Mouse (Mus musculus) limb, embryonic 14.5 days (tissue): Measurements from ENCODE around the gene Atp1b1. TPM values are rescaled to one million over a fixed set of nuclear protein-coding genes. Genes with fewer than 3 reads are reported as not detected.

Source experiments
- ATAC-seq: fragments of 200-750 bp; cut with Nextera tagmentation; 2 replicates; pipeline ENCODE4 v1.8.0; 2017; ENCODE audit warnings: low read depth, moderate number of reproducible peaks, moderate TSS enrichment; ENCODE audit not compliant: low FRiP score
- DNase-seq: peaks from one replicate; pipeline ENCODE4 v3.0.0-alpha.2; 2015; ENCODE audit warnings: low spot score
- H3K27ac ChIP-seq: fragments of 300-500 bp; sonication (generic); replicated peaks from 2 replicates; pipeline ENCODE4 v1.5.1; 2014; ENCODE audit warnings: low read depth, mild to moderate bottlenecking, low read length, moderate library complexity, mixed read lengths
- H3K27me3 ChIP-seq: fragments of 300-500 bp; sonication (generic); 2 replicates; pipeline ENCODE4 v1.6.1; 2014; ENCODE audit warnings: low read length, mixed read lengths; ENCODE audit not compliant: control insufficient read depth, insufficient read depth
- H3K36me3 ChIP-seq: fragments of 300-500 bp; sonication (generic); 2 replicates; pipeline ENCODE4 v1.6.1; 2014; ENCODE audit warnings: mild to moderate bottlenecking, low read length, moderate library complexity, mixed read lengths; ENCODE audit not compliant: control insufficient read depth, insufficient read depth
- H3K4me1 ChIP-seq: fragments of 300-500 bp; sonication (generic); 2 replicates; pipeline ENCODE4 v1.6.1; 2014; ENCODE audit warnings: antibody characterized with exemption, low read length, mixed read lengths; ENCODE audit not compliant: control insufficient read depth, insufficient read depth
- H3K4me2 ChIP-seq: fragments of 300-500 bp; sonication (generic); replicated peaks from 2 replicates; pipeline ENCODE4 v1.6.1; 2014; ENCODE audit warnings: low read depth, mild to moderate bottlenecking, low read length, moderate library complexity; ENCODE audit not compliant: severe bottlenecking
- H3K4me3 ChIP-seq: fragments of 300-500 bp; sonication (generic); replicated peaks from 2 replicates; pipeline ENCODE4 v1.5.1; 2014; ENCODE audit warnings: low read length
- H3K9ac ChIP-seq: fragments of 300-500 bp; sonication (generic); 2 replicates; pipeline ENCODE4 v1.6.1; 2014; ENCODE audit warnings: mild to moderate bottlenecking, low read depth, low read length, moderate library complexity; ENCODE audit not compliant: severe bottlenecking
- H3K9me3 ChIP-seq: fragments of 300-500 bp; sonication (generic); 2 replicates; pipeline ENCODE4 v1.6.1; 2016; ENCODE audit warnings: low read length; ENCODE audit not compliant: control insufficient read depth
- POLR2A ChIP-seq: fragments of 200-500 bp; IDR thresholded peaks from 2 replicates; pipeline ENCODE4 v1.8.0; 2012; ENCODE audit warnings: inconsistent platforms, mild to moderate bottlenecking, moderate library complexity, borderline replicate concordance; ENCODE audit not compliant: insufficient read depth, insufficient read length; ENCODE audit errors: extremely low read depth
- WGBS: fragments of 180-500 bp; shearing (Covaris S2); extraction: QIAGEN DNeasy Blood & Tissue Kit; methylation state at CpG from one replicate; pipeline ENCODE4 v1.1.7; 2014; 5-methylcytosine and 5-hydroxymethylcytosine counted together
- polyA plus RNA-seq, 2 experiments: library from polyadenylated mRNA; depleted of rRNA in 1 of 2; stranded (reverse) in 1 of 2; unstranded in 1 of 2; fragments of >200 nt; fragmentation: Nextera tagmentation in 1 of 2; extraction: Ambion mirVana in 1 of 2; gene quantifications; 2 replicates each; pipeline versions ENCODE4 v1.2.1 to v1.2.3; 2012 to 2014

The Atp1b1 gene
- polyA plus RNA-seq, 2 experiments, result 11.3 to 12.7 TPM

DNA sequence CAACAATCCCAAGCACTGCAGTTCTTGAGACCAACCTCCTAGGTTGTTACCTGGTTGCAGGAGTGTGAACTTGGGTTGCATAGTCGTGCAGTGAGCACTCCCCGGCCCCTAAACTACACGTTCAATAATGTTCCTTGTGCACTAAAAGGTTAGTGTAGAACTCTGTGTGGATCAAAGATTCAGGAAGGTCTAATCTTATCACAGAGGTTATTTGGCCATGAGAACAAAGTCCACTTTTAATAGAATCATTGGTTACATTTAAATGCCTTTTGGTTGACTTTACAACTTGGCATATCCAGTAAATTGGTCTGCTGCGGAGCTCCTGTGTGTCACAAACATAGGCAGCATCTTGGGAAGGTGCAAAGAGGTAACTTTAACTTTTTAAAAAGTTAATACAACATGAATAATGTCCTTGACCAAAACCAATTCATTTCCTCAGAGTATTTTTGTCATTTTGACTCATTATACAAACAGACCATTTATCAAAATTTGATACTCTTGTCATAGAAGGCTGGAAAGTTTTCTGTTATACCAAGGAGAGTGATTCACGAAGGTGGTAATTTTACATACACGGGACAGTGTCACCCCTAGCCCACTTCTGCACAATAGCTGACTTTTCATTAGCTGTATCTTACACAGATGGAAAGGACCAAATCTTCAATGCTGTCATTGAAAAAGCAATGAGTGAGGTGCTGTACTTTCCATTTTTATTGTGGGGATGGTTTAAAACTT lies 37.4 kb downstream of the Atp1b1 start:
- Histone ChIP-seq H3K27me3 (no peaks in the 10 kb centered on the region), H3K4me2 (no peak overlapping the region), H3K9me3 (no peaks in the 10 kb centered on the region), H3K9ac (no peak overlapping the region), H3K4me3 (no peak overlapping the region), H3K27ac (no peak overlapping the region), H3K4me1 (no peaks in the 10 kb centered on the region), H3K36me3 (no peaks in the 10 kb centered on the region)
- DNase-seq (no peak), ATAC-seq (no peak)
- no peak for TF ChIP-seq POLR2A
- 82% methylated on average over 6 of the region's 6 CpGs for WGBS

DNA sequence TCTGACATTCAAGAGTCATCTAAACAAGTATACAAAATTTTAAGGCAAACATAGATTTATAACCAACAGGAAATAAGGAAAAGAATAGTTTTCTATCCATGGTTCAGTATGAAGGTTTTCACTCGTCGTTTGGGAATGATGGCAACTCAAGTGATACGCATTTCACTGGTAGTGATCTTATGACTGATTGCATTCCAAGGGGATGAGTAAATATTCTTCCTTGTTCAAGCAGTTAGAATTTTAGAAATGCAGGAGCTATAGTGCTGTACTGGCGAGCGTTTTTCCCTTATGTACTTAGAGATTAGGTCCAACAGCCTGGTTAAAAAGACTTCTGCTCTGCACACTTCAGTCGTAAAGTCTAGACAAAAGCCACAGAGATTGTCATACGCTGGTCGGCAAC lies 38.8 kb downstream of the Atp1b1 start:
- ATAC-seq (no peak), DNase-seq (no peak)
- no peaks in the 10 kb centered on the region for H3K4me1 ChIP-seq
- H3K36me3 ChIP-seq, result no peaks in the 10 kb centered on the region
- H3K4me2 ChIP-seq, result no peak overlapping the region
- no peak overlapping the region for H3K27ac ChIP-seq
- 74% methylated on average over 8 of the region's 8 CpGs for WGBS
- no peak overlapping the region for H3K9ac ChIP-seq
- TF ChIP-seq POLR2A, result no peak
- H3K9me3 ChIP-seq, result no peaks in the 10 kb centered on the region
- no peak overlapping the region for H3K4me3 ChIP-seq
- H3K27me3 ChIP-seq, result no peaks in the 10 kb centered on the region

DNA sequence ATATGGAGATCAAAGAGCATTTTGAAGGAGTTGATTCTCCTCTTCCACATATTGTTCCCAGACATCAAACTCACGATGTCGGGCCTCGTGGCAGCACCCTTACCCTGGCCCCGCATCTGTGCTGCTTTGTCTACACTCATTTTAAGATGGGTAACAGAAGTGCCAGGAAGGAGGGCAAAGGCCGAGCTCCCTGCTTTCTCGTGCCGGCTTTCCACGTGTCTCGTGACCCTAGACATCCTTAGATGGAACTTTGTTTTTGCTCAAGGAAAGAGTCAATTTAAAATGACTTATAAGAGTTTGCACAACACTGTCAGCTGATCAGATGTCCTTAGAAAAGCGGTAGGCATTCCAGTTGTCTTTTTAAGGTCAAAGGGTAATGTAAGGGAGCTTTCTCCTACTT lies 39.8 kb downstream of the Atp1b1 start:
- WGBS, result 72% methylated on average over 10 of the region's 10 CpGs

DNA sequence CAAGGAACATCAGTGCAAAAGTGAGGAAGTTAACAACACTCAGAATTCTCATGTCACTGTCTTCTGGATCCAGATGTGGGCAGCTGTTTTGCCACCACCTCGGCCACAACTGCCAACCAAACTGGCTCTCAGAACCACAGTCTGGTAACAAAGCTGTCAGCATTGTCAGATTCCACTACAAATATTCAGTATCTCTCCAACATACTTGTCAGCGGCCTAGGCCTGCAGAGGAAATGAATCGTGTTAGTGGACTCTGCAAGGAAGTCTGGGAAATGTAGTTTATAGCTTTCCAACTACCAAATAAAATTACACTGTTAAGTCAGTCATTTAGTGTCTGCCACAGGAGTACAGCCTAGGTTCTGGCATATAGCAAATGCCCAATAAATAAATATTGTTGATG lies 40.6 kb downstream of the Atp1b1 start:
- no peak for TF ChIP-seq POLR2A
- WGBS, result 68% methylated on average over 3 of the region's 3 CpGs

More for the DNA sequence above, 39.8 kb downstream of the Atp1b1 start:
- Histone ChIP-seq H3K9me3 (no peaks in the 10 kb centered on the region), H3K9ac (no peak overlapping the region), H3K4me3 (no peak overlapping the region), H3K4me1 (no peaks in the 10 kb centered on the region), H3K36me3 (no peaks in the 10 kb centered on the region), H3K27me3 (no peaks in the 10 kb centered on the region), H3K27ac (no peak overlapping the region), H3K4me2 (no peak overlapping the region)
- ATAC-seq, result no peak
- DNase-seq, result no peak
- TF ChIP-seq POLR2A, result no peak

DNA sequence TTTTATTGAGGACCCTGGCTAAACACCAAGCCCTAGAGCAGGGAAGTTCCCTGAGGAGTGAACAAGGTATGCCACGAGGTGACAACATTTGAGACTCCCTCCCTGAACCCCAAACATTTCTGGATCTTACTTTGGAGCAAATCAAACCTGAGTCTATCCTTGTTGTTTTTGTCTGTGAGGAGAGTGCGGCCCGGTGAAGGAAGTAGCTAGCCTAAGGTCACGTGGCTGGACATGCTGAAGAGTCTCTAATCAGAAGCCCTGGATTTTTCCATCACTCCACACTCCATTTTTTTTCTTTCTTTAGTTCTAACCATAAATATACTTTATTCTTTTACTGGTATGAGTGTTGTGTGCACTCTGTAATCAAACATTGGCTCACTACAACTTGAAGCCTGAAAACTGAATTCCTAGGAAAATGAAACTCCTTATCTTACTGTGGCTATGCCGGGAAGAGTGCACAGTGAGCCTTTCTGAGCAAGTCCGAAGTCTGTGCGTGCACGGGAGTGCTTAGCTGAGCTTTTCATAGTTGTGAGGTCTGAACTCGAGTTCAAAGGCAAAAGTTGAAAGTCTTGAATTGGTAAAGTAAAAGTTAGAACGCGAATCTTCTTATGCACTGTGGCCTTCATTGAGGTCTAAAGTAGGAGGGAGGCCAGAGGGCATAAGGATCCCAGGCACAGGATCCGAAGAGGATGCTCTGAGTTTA lies 41.3 kb downstream of the Atp1b1 start:
- DNase-seq, result no peak
- Histone ChIP-seq H3K9ac (no peak overlapping the region), H3K4me1 (no peaks in the 10 kb centered on the region), H3K4me3 (no peak overlapping the region), H3K27ac (no peak overlapping the region), H3K4me2 (no peak overlapping the region), H3K36me3 (no peaks in the 10 kb centered on the region), H3K27me3 (no peaks in the 10 kb centered on the region), H3K9me3 (no peaks in the 10 kb centered on the region)
- TF ChIP-seq POLR2A, result no peak
- WGBS, result 92% methylated on average over 12 of the region's 12 CpGs
- no peak for ATAC-seq

More for the DNA sequence above, 40.6 kb downstream of the Atp1b1 start:
- Histone ChIP-seq H3K4me2 (no peak overlapping the region), H3K27me3 (no peaks in the 10 kb centered on the region), H3K4me3 (no peak overlapping the region), H3K9ac (no peak overlapping the region), H3K9me3 (no peaks in the 10 kb centered on the region), H3K36me3 (no peaks in the 10 kb centered on the region), H3K4me1 (no peaks in the 10 kb centered on the region), H3K27ac (no peak overlapping the region)
- ATAC-seq (no peak), DNase-seq (no peak)
